Mouse (Mus musculus): ENCODE data around the gene Lmbrd2.
"Not testable (repeated sequence)": the region's sequence is repeated elsewhere in the genome, so short reads cannot be mapped to it uniquely, and the experiment has no call there.

- not testable (repeated sequence) for TF ChIP-seq MAFK (IDR thresholded peaks at IDR 0.05; ENCODE audit: insufficient read depth, low read depth, low read length); CHD2 (IDR thresholded peaks at IDR 0.05; ENCODE audit: low read depth, low read length); ZNF384 (IDR thresholded peaks at IDR 0.05; ENCODE audit: low read depth, low read length)
Observed at GRCm38 (mm10) chr15:9213431-9213830, 73.1 kb downstream of the Lmbrd2 start.

All from ES-E14 (cell line).